Mouse (Mus musculus): ENCODE measurements around the gene Runx2. TPM values are rescaled to one million over a fixed set of nuclear protein-coding genes. Genes with fewer than 3 reads are reported as not detected.

Gene Runx2
- polyA plus RNA-seq, 1 experiment, result 9.8 TPM

DNA sequence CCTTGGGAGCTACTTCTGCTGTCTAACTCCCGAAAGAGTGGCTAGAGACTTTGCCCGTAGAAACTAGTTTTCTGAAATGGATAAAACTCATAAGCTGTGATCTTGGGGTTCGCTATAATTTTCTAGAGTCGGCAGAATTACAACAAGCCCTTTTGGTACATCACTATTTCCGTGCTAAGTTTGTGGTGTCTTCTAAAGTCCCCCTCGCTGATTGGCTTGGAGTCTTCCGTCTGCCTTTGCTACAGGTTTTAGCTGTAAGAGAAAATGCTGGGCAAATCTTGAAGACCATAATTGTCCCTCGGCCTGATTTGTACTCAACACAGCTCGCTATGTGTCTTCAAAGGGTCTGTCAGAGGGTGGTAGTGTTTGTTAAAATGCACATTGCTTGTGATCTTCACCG is 205.2 kb downstream of the Runx2 start:
- TF ChIP-seq POLR2A (IDR thresholded peaks at IDR 0.05; ENCODE audit: low read depth, low read length), result no peak
- TF ChIP-seq CTCF (IDR thresholded peaks at IDR 0.05; ENCODE audit: extremely low read depth, insufficient read length, insufficient replicate concordance, low read depth, low read length), result no peak
- no peak overlapping the region for H3K27ac ChIP-seq (ENCODE audit: insufficient read depth, low read depth, low read length)
- 83% methylated on average over 10 of the region's 10 CpGs for WGBS
- no peaks in the 10 kb centered on the region for H3K27me3 ChIP-seq (ENCODE audit: control insufficient read depth, insufficient read depth, low read length)
- H3K36me3 ChIP-seq (ENCODE audit: control insufficient read depth, insufficient read depth, low read length), result no peaks in the 10 kb centered on the region
- H3K4me1 ChIP-seq (ENCODE audit: control insufficient read depth, insufficient read depth, insufficient read length, low read length), result 0 out of 2 replicates have a peak, but pooled peaks cover 3% of the 10 kb centered on the region
- no peak overlapping the region for H3K4me3 ChIP-seq (ENCODE audit: low read depth, low read length)

DNA sequence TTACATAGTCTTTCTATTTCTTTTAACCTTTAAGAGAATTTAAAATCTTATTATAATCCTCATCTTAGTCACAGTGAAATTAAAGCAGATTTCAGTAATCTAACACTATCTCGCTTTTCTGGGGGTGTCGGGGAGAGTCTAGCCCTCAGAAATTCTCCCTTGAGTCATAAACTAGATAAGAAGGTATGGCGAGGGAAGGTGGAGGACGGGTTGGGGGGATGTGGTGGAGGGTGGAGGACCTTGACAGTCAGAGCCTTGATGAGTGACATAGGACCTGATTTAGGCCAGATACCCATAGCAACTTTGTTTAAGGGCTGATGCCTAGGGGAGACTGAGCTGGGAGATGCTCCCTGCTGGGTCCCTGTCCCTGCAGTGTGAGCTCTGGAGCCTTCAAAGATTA is 205.7 kb downstream of the Runx2 start:
- Histone ChIP-seq H3K4me3 (ENCODE audit: low read depth, low read length) (no peak overlapping the region), H3K36me3 (ENCODE audit: control insufficient read depth, insufficient read depth, low read length) (no peaks in the 10 kb centered on the region), H3K27me3 (ENCODE audit: control insufficient read depth, insufficient read depth, low read length) (no peaks in the 10 kb centered on the region), H3K4me1 (ENCODE audit: control insufficient read depth, insufficient read depth, insufficient read length, low read length) (0 out of 2 replicates have a peak, but pooled peaks cover 3% of the 10 kb centered on the region), H3K27ac (ENCODE audit: insufficient read depth, low read depth, low read length) (no peak overlapping the region)
- WGBS, result 33% methylated on average over 4 of the region's 4 CpGs
- TF ChIP-seq POLR2A (IDR thresholded peaks at IDR 0.05; ENCODE audit: low read depth, low read length) (no peak), CTCF (IDR thresholded peaks at IDR 0.05; ENCODE audit: extremely low read depth, insufficient read length, insufficient replicate concordance, low read depth, low read length) (no peak)

DNA sequence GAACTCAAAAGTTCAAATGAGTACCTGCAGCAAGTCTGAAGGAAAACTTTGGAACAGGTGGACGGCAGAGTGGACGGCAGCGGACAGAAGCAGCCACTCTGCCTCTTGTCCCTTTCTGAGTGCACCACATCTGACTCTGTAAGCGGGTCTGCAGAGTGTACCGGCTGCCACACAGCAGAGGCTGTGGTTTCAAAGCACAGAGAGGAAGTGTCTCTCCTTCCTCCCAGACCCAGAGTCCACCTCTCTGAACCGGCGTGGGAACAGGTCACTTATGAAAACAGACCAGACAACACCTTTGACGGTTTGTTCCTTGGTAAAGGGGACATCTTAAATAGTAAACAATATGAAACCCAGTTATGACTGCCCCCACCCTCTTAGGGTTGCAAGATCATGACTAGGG is 207.2 kb downstream of the Runx2 start:
- no peak for TF ChIP-seq CTCF (IDR thresholded peaks at IDR 0.05; ENCODE audit: extremely low read depth, insufficient read length, insufficient replicate concordance, low read depth, low read length)
- no peak for TF ChIP-seq POLR2A (IDR thresholded peaks at IDR 0.05; ENCODE audit: low read depth, low read length)
- Histone ChIP-seq H3K36me3 (ENCODE audit: control insufficient read depth, insufficient read depth, low read length) (no peaks in the 10 kb centered on the region), H3K27ac (ENCODE audit: insufficient read depth, low read depth, low read length) (no peak overlapping the region), H3K4me3 (ENCODE audit: low read depth, low read length) (no peak overlapping the region), H3K4me1 (ENCODE audit: control insufficient read depth, insufficient read depth, insufficient read length, low read length) (0 out of 2 replicates have a peak, but pooled peaks cover 3% of the 10 kb centered on the region), H3K27me3 (ENCODE audit: control insufficient read depth, insufficient read depth, low read length) (no peaks in the 10 kb centered on the region)
- WGBS, result 83% methylated on average over 8 of the region's 8 CpGs

DNA sequence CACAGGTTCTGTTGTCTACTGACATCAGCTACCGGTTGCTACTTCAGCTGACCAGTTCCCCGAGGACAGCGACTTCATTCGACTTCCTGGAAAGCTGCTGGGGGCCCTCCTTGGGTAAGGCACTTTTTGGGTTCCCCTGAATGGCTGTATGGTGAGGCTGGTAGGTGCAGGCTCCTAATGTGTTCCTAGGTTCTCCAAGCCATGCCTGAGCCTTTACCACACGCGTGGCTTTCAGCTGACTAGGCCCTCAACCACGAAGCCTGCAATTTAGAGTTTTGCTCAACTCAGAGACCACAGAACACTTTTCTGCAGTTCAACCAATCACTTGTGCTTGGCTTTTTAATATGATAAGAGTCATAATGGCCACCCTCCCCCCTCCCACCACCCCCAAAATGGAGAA is 208.4 kb downstream of the Runx2 start:
- H3K27me3 ChIP-seq (ENCODE audit: control insufficient read depth, insufficient read depth, low read length), result no peaks in the 10 kb centered on the region
- H3K36me3 ChIP-seq (ENCODE audit: control insufficient read depth, insufficient read depth, low read length), result no peaks in the 10 kb centered on the region
- 83% methylated on average over 7 of the region's 7 CpGs for WGBS
- no peak overlapping the region for H3K4me3 ChIP-seq (ENCODE audit: low read depth, low read length)
- no peak overlapping the region for H3K27ac ChIP-seq (ENCODE audit: insufficient read depth, low read depth, low read length)
- TF ChIP-seq CTCF (IDR thresholded peaks at IDR 0.05; ENCODE audit: extremely low read depth, insufficient read length, insufficient replicate concordance, low read depth, low read length) (no peak), POLR2A (IDR thresholded peaks at IDR 0.05; ENCODE audit: low read depth, low read length) (no peak)
- H3K4me1 ChIP-seq (ENCODE audit: control insufficient read depth, insufficient read depth, insufficient read length, low read length), result peaks cover 4% of the 10 kb centered on the region; the same call in 1 of the 2 replicates

DNA sequence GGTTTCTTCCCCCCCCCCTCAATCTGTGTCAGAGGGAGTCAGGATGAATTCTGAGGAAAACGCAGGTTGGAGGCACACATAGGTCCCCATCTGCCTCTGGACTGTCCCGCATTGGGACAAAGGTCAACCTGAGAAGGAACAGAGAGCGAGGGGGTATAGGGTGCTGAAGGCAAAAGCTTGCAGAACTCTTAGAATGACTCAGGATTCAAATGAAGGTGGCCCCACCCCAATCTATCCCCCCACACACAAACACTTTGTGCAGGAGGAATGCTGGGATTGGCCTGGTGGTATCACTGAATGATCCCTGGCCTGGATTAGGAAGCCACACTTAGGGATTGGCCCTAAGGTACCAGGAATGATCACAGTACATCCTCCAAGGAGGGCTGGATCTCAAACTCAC is 208.8 kb downstream of the Runx2 start:
- no peak overlapping the region for H3K4me3 ChIP-seq (ENCODE audit: low read depth, low read length)
- TF ChIP-seq POLR2A (IDR thresholded peaks at IDR 0.05; ENCODE audit: low read depth, low read length) (no peak), CTCF (IDR thresholded peaks at IDR 0.05; ENCODE audit: extremely low read depth, insufficient read length, insufficient replicate concordance, low read depth, low read length) (no peak)
- H3K4me1 ChIP-seq (ENCODE audit: control insufficient read depth, insufficient read depth, insufficient read length, low read length), result peaks cover 4% of the 10 kb centered on the region; the same call in 1 of the 2 replicates
- no peak overlapping the region for H3K27ac ChIP-seq (ENCODE audit: insufficient read depth, low read depth, low read length)
- 85% methylated on average over 3 of the region's 3 CpGs for WGBS
- H3K27me3 ChIP-seq (ENCODE audit: control insufficient read depth, insufficient read depth, low read length), result no peaks in the 10 kb centered on the region
- no peaks in the 10 kb centered on the region for H3K36me3 ChIP-seq (ENCODE audit: control insufficient read depth, insufficient read depth, low read length)

DNA sequence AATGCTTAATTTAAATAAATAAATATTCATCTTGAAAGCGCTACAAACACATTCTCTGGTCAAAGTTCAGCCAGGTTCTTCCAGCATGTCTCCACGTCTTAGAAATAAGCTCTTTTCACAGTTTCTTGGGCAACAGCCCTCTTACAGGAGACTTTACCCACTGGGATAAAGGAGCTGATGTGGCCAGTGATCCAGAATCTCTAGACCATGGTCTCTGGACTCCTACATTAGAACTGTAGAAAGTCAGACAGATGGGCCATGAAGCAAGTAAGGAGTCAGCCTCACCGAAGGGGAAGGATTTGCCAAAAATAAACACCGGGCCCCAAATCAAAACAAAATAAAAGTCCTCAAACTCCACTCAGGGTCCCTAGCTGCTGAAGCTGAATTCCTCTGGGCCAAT is 211.4 kb downstream of the Runx2 start:
- H3K4me1 ChIP-seq (ENCODE audit: control insufficient read depth, insufficient read depth, insufficient read length, low read length), result peaks cover 4% of the 10 kb centered on the region; the same call in 1 of the 2 replicates
- WGBS, result 61% methylated on average over 4 of the region's 4 CpGs
- H3K36me3 ChIP-seq (ENCODE audit: control insufficient read depth, insufficient read depth, low read length), result no peaks in the 10 kb centered on the region
- no peak overlapping the region for H3K4me3 ChIP-seq (ENCODE audit: low read depth, low read length)
- H3K27ac ChIP-seq (ENCODE audit: insufficient read depth, low read depth, low read length), result no peak overlapping the region
- H3K27me3 ChIP-seq (ENCODE audit: control insufficient read depth, insufficient read depth, low read length), result no peaks in the 10 kb centered on the region
- TF ChIP-seq POLR2A (IDR thresholded peaks at IDR 0.05; ENCODE audit: low read depth, low read length), result no peak
- TF ChIP-seq CTCF (IDR thresholded peaks at IDR 0.05; ENCODE audit: extremely low read depth, insufficient read length, insufficient replicate concordance, low read depth, low read length), result no peak

DNA sequence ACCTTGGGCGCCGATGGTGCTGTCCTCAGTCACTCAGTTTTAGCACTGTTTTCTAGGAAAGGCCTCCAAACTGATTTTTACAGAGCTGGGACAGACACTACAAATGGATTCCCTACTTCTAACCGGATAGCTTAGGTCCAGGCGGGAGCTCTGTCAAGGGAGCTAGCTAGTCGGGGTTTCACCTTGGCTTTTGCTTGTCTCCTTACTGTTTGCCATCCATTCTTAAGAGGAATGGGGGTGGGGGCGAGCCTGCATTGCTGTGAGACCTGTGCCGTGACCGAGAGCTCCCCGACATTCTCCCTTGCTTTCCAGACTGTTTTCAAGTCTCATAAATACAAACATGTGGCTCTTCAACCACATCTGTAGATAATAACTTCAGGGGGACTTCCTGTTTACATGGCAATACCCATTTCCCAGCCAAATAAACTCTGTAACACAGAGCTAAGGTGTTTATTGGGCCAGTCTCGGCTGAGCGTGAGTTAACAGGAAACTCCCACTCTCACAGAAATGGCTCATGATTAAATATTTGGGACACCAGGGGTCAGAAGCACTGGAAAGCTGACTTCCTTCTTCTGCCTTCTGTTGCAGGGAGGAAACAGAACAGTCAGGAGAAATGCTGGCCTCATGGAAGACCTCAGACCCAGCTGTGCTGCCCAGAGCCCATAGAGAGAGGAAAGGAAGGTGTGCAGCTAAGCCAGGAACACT is 213.1 kb downstream of the Runx2 start:
- Histone ChIP-seq H3K27ac (ENCODE audit: insufficient read depth, low read depth, low read length) (peak overlapping the region; percentile 33), H3K4me3 (ENCODE audit: low read depth, low read length) (no peak overlapping the region), H3K4me1 (ENCODE audit: control insufficient read depth, insufficient read depth, insufficient read length, low read length) (peaks cover 4% of the 10 kb centered on the region; the same call in 1 of the 2 replicates), H3K27me3 (ENCODE audit: control insufficient read depth, insufficient read depth, low read length) (no peaks in the 10 kb centered on the region), H3K36me3 (ENCODE audit: control insufficient read depth, insufficient read depth, low read length) (no peaks in the 10 kb centered on the region)
- TF ChIP-seq POLR2A (IDR thresholded peaks at IDR 0.05; ENCODE audit: low read depth, low read length) (no peak), CTCF (IDR thresholded peaks at IDR 0.05; ENCODE audit: extremely low read depth, insufficient read length, insufficient replicate concordance, low read depth, low read length) (no peak)
- 46% methylated on average over 11 of the region's 11 CpGs for WGBS
